Mouse (Mus musculus): ENCODE data around the gene Raf1.

The Raf1 gene

GRCm38 (mm10) chr6:115676452-115677128, at the start of gene Raf1:
Raf1 (minus strand) TSS chr6:115676635.
- peak; percentile 94 for DNase-seq (ENCODE audit: low read depth)

DNA sequence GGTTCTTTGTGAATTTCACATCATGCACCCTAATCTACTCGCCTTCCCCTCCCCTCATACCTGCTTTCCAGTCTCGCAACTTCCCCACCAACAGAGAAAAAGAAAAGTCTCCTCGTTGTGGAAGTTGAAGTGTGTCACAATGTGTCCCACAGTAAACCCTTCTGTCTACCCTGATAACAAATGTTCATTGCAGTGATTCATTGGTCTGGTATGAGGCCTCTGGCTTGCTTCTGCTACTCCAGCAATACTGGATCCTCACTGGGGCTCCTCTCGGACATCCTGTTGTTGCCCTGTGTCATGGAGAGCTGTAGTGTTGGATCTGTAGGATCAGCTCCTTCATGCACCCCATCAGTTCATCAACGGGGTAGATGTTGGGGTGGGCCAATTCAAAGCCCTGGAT, 45.8 kb upstream of the Raf1 start:
- DNase-seq (ENCODE audit: low read depth), result no peak

- peak; percentile 66 for DNase-seq (ENCODE audit: low read depth)
These were observed 41.5 kb upstream of the Raf1 start for GRCm38 (mm10) chr6:115717715-115718558.

- peak; percentile 24 for DNase-seq (ENCODE audit: low read depth)
These were observed 40.7 kb upstream of the Raf1 start for GRCm38 (mm10) chr6:115717101-115717652.

DNA sequence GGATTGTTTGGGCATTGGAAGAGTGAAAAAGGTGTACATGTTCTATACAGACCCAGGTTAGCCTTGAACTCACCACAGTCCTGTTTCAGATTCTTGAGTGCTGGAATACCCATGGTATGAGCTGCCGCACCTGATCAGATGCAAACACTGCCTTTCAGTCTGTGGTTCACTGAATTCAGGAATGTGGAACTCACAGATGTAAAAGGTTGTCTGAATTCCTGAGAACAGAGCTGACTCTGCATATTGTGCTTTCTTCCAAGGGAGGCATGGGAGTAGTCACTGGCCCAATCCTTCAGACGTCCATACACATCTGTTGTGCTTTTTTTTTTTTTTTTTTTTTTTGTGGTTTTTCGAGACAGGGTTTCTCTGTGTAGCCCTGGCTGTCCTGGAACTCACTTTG, 34.8 kb upstream of the Raf1 start:
- DNase-seq (ENCODE audit: low read depth), result no peak

- no peak for DNase-seq (ENCODE audit: low read depth)
These were observed 26.5 kb upstream of the Raf1 start for GRCm38 (mm10) chr6:115702901-115703300.

GRCm38 (mm10) chr6:115701302-115701701, 24.9 kb upstream of the Raf1 start:
- no peak for DNase-seq (ENCODE audit: low read depth)

DNA sequence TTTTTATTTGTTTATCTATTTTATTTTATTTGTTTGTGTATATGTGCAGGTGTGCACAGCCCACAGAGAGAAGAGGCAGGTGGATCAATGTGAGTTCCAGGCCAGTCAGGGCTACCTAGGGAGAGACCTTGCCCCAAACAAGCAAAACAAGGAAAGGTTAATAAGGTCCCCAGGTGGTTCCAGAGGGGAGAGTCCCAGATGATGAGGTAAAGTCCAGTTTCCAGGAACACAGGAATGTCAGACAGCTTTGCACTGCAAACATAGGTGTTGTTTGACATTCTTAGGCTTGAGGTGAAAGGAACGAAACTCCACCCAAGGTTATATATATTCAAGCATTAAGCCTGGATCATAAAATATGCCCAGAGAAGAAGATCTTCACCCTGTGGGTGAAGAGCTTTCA, 24.3 kb upstream of the Raf1 start:
- DNase-seq (ENCODE audit: low read depth), result no peak

DNA sequence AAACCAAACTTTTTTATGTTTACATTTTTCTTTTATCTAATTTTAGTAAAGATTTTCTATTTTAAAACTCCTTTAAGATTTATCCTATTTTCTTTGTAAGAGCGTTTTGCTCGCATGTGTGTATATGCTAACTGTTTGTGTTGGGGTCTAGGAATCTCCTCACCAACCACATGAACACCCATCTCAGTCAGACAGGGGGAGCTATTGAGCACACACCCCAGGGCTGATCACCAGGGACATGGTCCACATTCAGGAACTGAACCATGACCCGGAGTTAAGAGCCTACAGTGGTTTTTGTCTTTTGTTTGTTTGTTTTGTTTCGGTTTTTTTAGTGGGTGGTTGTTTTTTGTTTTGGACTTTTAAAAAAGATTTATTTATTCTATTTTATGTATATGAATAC, 22.3 kb upstream of the Raf1 start:
- no peak for DNase-seq (ENCODE audit: low read depth)

- no peak for DNase-seq (ENCODE audit: low read depth)
These were observed 21.5 kb upstream of the Raf1 start for GRCm38 (mm10) chr6:115697739-115698558.

DNA sequence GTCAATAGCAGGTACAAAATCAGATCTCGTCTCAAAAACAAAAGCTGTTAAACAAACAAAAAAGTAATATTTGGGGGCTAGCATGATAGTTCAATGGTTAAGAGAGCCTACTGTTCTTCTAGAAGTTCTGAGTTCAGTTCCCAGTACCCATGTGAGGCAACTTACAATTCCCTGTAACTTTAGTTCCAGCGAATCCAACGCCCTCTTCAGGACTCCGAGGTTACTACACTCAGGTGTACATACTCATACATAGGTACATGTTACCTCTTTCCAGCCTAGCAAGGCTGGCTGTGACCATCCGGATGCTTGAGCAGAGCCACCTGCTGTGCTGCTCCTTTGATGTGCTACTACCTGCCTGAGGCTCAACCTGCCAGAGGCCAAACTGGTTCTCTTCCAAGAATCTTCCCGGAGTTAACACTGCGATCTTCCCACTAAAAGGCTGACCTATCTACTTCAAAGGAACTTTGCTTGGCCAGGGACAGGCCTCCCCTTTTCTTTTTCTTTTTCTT, 20.3 kb upstream of the Raf1 start:
- no peak for DNase-seq (ENCODE audit: low read depth)

DNA sequence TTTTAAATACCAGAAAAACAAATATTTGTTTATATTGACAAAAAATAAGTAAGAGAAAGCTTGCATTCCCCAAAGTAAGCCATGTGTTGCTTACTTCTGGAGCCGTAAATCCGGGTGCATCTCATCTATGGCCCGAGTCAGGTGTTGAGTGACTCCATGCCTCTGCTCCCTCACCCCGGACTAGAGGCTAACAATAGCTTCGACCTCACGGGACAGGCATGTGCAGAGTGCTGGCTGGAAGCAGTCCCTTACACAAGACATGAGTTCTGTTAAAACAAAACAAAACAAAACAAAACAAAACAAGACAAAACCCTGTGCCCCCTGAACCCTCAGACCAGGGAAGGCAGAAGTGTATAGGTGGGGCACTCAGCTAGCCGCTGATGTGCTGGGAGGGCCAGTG, 18.7 kb upstream of the Raf1 start:
- no peak for DNase-seq (ENCODE audit: low read depth)

DNA sequence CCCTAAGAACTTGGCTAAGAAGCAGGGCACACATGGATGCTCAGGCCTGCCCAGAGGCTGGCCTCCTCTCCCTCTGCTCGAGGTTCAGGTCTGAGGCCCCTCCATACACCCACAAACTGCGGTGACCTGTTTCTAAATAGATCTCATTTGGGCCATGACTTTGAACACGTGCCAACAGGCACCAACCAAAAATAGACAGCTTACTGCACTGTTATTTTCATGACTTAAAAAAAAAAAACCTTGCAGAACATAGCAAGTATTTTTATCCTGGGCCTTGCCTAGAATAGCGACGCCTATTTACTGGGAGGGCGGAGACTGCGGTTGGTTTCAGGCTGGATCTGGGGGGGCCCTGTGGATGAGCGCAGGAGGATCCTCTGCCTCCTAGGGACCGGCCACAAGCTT, 18.0 kb upstream of the Raf1 start:
- no peak for DNase-seq (ENCODE audit: low read depth)

GRCm38 (mm10) chr6:115692963-115693730, 16.7 kb upstream of the Raf1 start:
- DNase-seq (ENCODE audit: low read depth), result no peak

DNA sequence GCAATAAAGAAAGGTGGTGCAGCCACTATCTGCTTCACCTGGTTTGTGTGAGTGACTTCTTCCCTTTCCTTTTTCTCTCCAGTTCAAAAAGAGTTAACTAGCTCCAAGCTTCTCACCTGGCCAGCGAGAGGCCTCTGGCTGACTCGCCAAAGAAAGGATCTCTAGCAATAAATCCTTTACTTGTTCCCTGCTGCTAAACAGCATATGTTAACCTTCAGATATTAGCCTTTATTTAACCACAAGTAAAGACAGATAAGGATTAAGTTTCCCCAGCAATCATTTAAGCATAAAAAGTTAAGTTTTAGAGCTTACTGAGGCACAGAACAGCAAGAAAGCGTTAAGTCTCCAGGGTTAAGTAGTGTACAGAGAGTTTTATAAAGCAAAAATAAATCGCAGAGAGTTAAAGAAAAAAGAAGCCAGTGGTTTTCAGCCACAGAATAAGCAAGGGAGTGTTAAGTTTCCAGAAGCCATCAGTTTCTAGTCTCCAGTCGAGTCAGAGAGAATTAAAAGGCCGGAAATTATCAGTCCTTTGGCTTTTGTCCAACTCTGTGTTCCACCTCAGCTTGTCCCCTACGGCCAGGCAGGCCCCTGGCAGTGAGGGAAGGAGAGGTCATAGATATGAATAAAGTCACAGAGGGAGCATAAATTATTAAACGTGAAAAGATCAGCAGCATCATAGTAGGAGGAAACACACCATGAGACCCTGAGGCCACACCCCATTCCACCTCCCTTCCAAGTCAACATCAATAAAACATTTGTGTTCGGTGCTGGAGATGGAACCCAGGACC, 15.9 kb upstream of the Raf1 start:
- DNase-seq (ENCODE audit: low read depth), result no peak

DNA sequence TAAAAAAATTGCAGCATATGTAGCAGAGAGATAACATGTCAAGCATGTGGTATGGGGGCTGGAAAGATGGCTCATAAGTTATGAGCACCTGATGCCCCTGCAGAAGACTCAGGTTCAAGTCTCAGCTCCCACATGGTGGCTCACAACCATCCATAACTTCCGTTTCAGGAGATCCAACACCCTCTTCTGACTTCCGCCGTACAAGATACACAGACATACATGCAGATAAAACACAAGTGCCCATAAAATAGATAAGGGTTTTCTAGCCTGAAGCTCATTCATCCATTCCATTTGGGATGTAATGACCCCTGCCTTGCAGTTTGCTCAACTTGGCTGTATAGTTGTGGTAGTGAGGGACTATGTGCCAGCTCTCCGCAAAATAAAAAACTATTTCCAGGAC, 13.7 kb upstream of the Raf1 start:
- DNase-seq (ENCODE audit: low read depth), result no peak

DNA sequence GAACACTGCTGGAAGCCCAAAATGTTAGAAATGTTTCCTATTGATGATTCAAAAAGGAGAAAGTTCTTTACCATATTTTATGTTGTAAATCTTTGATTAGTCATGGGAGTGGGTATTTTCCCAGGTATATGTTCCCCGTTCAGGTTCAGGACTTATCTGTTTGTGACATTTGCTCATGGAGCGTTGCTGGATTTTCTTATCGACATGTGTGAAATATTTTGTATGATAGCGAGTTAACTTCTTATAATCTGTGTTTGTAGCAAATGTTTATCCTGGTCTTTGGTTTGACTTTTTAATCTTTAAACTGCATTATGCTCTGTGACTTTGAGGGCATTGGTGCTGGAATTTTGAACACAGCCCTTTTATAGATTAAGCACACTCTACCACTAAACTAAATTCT, 12.2 kb upstream of the Raf1 start:
- no peak for DNase-seq (ENCODE audit: low read depth)

GRCm38 (mm10) chr6:115687753-115688152, 11.3 kb upstream of the Raf1 start:
- DNase-seq (ENCODE audit: low read depth), result no peak

DNA sequence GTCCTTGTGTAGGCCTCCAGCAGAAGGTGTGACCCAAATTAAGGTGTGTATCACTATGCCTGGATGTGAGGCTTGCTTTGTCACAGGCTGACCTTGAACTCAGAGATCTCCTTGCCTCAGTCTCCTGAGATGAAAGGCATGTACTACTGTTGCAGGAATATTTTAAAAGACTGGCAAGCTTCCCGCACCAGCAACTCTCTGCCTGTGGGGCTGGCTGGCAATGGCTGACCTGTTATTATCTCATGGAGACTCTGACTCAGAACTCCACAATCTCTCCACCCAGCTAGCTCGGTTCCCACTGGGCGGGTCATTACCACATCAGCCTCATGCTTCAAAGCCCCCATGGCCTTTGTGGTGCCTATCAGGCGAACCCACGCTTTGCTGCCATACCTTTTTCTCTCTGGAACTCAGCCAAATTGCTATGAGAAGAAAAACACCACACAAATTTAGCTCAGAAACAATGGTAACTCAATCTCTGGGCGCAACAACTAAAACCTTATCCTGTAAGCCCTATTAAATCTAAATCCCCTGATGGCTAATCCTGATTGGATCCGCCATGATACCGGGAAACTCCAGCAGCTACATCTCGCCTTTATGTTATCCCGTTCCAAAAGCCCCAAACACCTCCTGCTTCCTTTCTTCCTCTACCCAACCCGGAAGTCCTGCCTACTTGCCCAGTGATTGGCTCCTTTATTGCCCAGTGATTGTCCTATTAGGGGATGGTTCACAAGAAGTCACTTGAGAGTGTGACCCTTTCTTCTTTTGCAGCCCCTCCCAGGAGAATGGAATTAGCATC, 8.6 kb upstream of the Raf1 start:
- DNase-seq (ENCODE audit: low read depth), result no peak

- no peak for DNase-seq (ENCODE audit: low read depth)
These were observed 7.8 kb upstream of the Raf1 start for GRCm38 (mm10) chr6:115684271-115684670.
